Mouse (Mus musculus) left cerebral cortex, postnatal 25 days (tissue): ENCODE data around the gene Fcrl5. TPM values are rescaled to one million over a fixed set of nuclear protein-coding genes. Genes with fewer than 3 reads are reported as not detected.

Experiments used
- total RNA-seq, 2 experiments: library from RNA; stranded (reverse); gene quantifications; 2 replicates each; pipeline ENCODE4 v1.2.3; 2021

Fcrl5 gene
- total RNA-seq, 2 experiments from 2014 or later, result not detected

Other genes starting within 250 kb of the Fcrl5 start
- gene Fcrls, start 172.0 kb upstream of the Fcrl5 start, total RNA-seq, result 10 to 100 TPM; 37.2 to 37.3 TPM
- gene Cd5l, start 77.9 kb upstream of the Fcrl5 start, total RNA-seq, result not detected
- gene Fcrl1, start 59.4 kb upstream of the Fcrl5 start, total RNA-seq, result under 1 TPM in 1 of 2 experiments, not detected in 1; 0.43 TPM
- gene Etv3, start 89.6 kb downstream of the Fcrl5 start, total RNA-seq, result 10 to 100 TPM; 20.5 to 22.5 TPM
- 10 to 100 TPM; 54.1 to 55.0 TPM for gene Arhgef11, start 181.8 kb downstream of the Fcrl5 start, total RNA-seq